Mouse (Mus musculus) small intestine, adult 2 months (tissue): Measurements from ENCODE around the gene Hltf. TPM values are rescaled to one million over a fixed set of nuclear protein-coding genes. Genes with fewer than 3 reads are reported as not detected.

Source experiments
- H3K27ac ChIP-seq: fragments of 200-500 bp; 2 replicates; pipeline ENCODE4 v1.5.1; 2012; ENCODE audit warnings: low read depth, low read length, control low read depth, inconsistent platforms; ENCODE audit not compliant: insufficient read depth
- H3K27me3 ChIP-seq: fragments of 200-500 bp; 2 replicates; pipeline ENCODE4 v1.6.1; 2012; ENCODE audit warnings: mild to moderate bottlenecking, moderate library complexity, low read length, inconsistent platforms; ENCODE audit not compliant: control insufficient read depth, insufficient read depth
- H3K36me3 ChIP-seq: fragments of 200-500 bp; 2 replicates; pipeline ENCODE4 v1.6.1; 2012; ENCODE audit warnings: mild to moderate bottlenecking, low read length, control low read depth, inconsistent platforms; ENCODE audit not compliant: control insufficient read depth, insufficient read depth
- H3K4me1 ChIP-seq: fragments of 200-500 bp; 2 replicates; pipeline ENCODE4 v1.6.1; 2012; ENCODE audit warnings: low read length, inconsistent platforms, mixed read lengths; ENCODE audit not compliant: control insufficient read depth, insufficient read depth, insufficient read length
- H3K4me3 ChIP-seq: fragments of 200-500 bp; 2 replicates; pipeline ENCODE4 v1.5.1; 2012; ENCODE audit warnings: low read depth, mild to moderate bottlenecking, control low read depth, inconsistent platforms, low read length, moderate library complexity
- CTCF ChIP-seq: fragments of 200-500 bp; IDR thresholded peaks from 2 replicates; pipeline ENCODE4 v1.5.1; 2012; ENCODE audit warnings: low read depth, mild to moderate bottlenecking, control low read depth, inconsistent platforms, low read length, moderate library complexity, mixed read lengths; ENCODE audit not compliant: insufficient replicate concordance, insufficient read length; ENCODE audit errors: extremely low read depth
- POLR2A ChIP-seq: fragments of 200-500 bp; IDR thresholded peaks from 2 replicates; pipeline ENCODE4 v1.6.1; 2012; ENCODE audit warnings: low read depth, mild to moderate bottlenecking, control low read depth, inconsistent platforms, low read length, moderate library complexity
- WGBS: fragments of 180-500 bp; shearing (Covaris S2); methylation state at CpG from one replicate; pipeline ENCODE4 v1.1.7; 2018; 5-methylcytosine and 5-hydroxymethylcytosine counted together
- polyA plus RNA-seq: library from polyadenylated mRNA; depleted of rRNA; stranded (reverse); fragments of >200 nt; gene quantifications from 2 replicates; pipeline ENCODE4 v1.2.3, GENCODE M21; 2012

Hltf gene
- polyA plus RNA-seq, 1 experiment = 1.4 TPM

GRCm38 (mm10) chr3:20136868-20137581 lies 79.4 kb downstream of the Hltf start:
- Histone ChIP-seq H3K4me3 (no peak overlapping the region), H3K27me3 (no peaks in the 10 kb centered on the region), H3K4me1 (peaks cover 4% of the 10 kb centered on the region; the same call in 1 of the 2 replicates), H3K36me3 (peaks cover 4% of the 10 kb centered on the region), H3K27ac (no peak overlapping the region)
- TF ChIP-seq POLR2A (no peak), CTCF (no peak)
- WGBS = 90% methylated on average over 9 of the region's 9 CpGs

GRCm38 (mm10) chr3:20141240-20141639 lies 83.6 kb downstream of the Hltf start:
- Histone ChIP-seq H3K27me3 (no peaks in the 10 kb centered on the region), H3K4me3 (no peak overlapping the region), H3K36me3 (peaks cover 11% of the 10 kb centered on the region), H3K27ac (no peak overlapping the region), H3K4me1 (peaks cover 6% of the 10 kb centered on the region; the same call in 1 of the 2 replicates)
- TF ChIP-seq CTCF (no peak), POLR2A (no peak)

GRCm38 (mm10) chr3:20141679-20142078 lies 84.1 kb downstream of the Hltf start:
- Histone ChIP-seq H3K27me3 (no peaks in the 10 kb centered on the region), H3K27ac (no peak overlapping the region), H3K4me3 (no peak overlapping the region), H3K4me1 (peaks cover 6% of the 10 kb centered on the region; the same call in 1 of the 2 replicates), H3K36me3 (peaks cover 11% of the 10 kb centered on the region)
- TF ChIP-seq POLR2A (no peak), CTCF (no peak)
- WGBS = 38% methylated on average over 1 of the region's 1 CpGs

- Histone ChIP-seq H3K4me3 (no peak overlapping the region), H3K36me3 (peaks cover 11% of the 10 kb centered on the region), H3K27ac (no peak overlapping the region), H3K4me1 (peaks cover 6% of the 10 kb centered on the region; the same call in 1 of the 2 replicates), H3K27me3 (no peaks in the 10 kb centered on the region)
- WGBS = 70% methylated on average over 2 of the region's 2 CpGs
- no peak for TF ChIP-seq POLR2A
- TF ChIP-seq CTCF = no peak
These were observed 84.5 kb downstream of the Hltf start for GRCm38 (mm10) chr3:20142101-20142500.

GRCm38 (mm10) chr3:20142576-20142975 lies 85.0 kb downstream of the Hltf start:
- TF ChIP-seq POLR2A (no peak), CTCF (no peak)
- Histone ChIP-seq H3K27me3 (no peaks in the 10 kb centered on the region), H3K27ac (no peak overlapping the region), H3K4me1 (peaks cover 6% of the 10 kb centered on the region; the same call in 1 of the 2 replicates), H3K4me3 (no peak overlapping the region), H3K36me3 (peaks cover 11% of the 10 kb centered on the region)
- WGBS = 69% methylated on average over 3 of the region's 3 CpGs

DNA sequence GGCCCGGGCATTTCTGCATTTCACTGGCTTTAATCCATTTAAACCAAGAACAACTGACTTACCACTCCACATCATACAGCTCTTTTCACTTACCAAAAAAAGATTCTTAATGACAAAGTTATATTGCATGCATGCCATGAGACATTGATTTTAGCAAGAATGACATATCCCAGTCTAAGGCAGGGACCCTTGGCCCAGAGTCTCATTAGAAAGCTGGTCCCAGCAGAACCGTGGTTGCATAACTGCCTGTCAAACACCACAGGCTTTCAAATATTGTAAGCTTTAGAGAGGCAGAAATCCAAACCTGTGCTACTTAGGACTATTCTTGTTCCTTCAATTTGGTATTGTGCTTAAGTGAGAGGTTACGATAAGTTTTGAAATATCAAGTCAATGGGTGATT lies 86.1 kb downstream of the Hltf start:
- Histone ChIP-seq H3K4me1 (peaks cover 6% of the 10 kb centered on the region; the same call in 1 of the 2 replicates), H3K27ac (no peak overlapping the region), H3K27me3 (no peaks in the 10 kb centered on the region), H3K36me3 (peaks cover 13% of the 10 kb centered on the region), H3K4me3 (no peak overlapping the region)
- WGBS = 85% methylated on average over 3 of the region's 3 CpGs
- TF ChIP-seq CTCF (no peak), POLR2A (no peak)

DNA sequence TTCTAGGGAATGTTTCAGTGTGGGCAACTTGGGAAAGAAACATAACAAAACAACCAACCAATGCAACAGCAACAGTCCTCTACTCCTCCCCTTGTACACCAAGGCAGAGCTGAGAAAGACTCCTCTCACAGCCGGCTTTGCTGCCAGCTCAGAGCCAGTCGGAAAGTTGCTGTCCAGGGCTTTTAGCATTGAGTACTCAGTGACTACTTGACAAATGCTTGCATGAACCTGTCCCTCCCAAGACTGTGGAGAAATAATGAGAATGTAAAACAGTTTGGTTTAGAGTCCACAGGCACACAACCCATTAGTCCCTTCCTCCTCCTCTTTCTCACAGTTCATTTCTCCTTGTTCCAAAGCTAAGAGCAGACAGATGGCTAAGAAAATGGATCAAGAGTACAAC lies 86.8 kb downstream of the Hltf start:
- WGBS = 75% methylated on average over 2 of the region's 2 CpGs
- H3K4me3 ChIP-seq = no peak overlapping the region
- TF ChIP-seq POLR2A (no peak), CTCF (no peak)
- peaks cover 6% of the 10 kb centered on the region; the same call in 1 of the 2 replicates for H3K4me1 ChIP-seq
- H3K36me3 ChIP-seq = peaks cover 17% of the 10 kb centered on the region
- no peak overlapping the region for H3K27ac ChIP-seq
- no peaks in the 10 kb centered on the region for H3K27me3 ChIP-seq
